Mouse (Mus musculus): ENCODE measurements at regions not wholly inside any gene's neighbourhood (a gene's known extent, or its start where the extent isn't known, plus 50 kb on each side); places are given as distances from the start of the nearest gene placed in this dataset.

DNA sequence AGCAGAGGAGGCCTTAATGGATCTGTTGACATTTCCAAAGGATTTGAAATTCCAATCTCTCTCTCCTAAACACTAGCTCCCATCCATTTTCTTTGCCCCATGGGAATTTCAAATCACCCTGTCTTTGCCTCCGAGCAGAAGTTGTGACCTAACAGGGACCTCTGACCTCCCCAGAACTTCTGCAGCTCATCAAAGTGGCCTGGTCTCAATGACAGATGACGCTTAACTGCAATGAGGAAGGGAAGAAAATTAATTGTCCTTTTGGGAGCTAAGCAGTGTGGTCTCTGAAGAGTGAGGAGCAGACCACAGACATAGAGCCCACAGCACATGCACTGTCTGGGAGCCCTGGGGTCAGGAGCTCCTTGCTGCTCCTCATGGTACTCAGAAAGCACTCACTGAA, 155.3 kb downstream of the Tox3 start:
- DNase-seq (ENCODE audit: low read depth), result no peak

- DNase-seq (ENCODE audit: low read depth), result no peak
These were observed 165.3 kb downstream of the Tox3 start for GRCm38 (mm10) chr8:90182807-90183206.

- DNase-seq (ENCODE audit: low read depth), result no peak
These were observed 171.4 kb downstream of the Tox3 start for GRCm38 (mm10) chr8:90176771-90177170.

DNA sequence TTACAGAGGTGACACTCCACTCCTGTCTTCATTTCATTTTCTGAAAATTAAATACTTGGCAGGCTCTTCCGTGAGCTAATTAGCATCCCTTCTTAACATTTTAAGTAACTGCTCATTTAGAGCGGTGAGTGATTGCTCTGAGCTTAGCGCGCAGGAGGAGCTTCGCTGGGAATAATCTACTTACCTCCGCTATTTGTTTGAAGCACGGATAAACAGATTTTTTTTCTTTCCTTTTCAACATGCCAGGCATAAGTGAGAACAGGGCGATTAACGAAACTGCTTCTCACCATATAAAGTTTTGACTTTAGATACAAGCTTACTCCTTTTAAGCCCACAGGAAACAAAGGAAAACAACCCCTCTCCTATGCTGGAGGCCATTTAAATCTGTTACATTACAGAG, 171.8 kb downstream of the Tox3 start:
- DNase-seq (ENCODE audit: low read depth), result no peak

DNA sequence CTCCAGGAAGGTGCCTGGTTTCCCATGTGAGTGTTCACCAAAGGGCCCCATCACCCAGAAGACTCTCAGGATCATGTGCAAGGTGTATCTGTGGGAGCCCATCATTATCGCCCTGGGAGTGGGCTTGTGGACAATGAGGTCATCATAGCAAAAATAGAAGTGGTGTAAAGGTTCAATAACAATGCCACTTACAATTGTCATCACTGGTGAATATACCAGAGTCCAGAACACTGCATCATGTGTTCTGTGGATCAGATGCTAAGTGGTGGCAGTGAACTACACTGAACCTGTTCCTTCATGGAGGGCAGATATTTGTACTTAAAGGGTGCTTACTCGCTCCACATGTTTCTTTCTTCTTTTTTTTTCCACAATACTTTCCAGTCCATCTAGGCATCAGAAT, 181.5 kb downstream of the Tox3 start:
- DNase-seq (ENCODE audit: low read depth), result no peak

GRCm38 (mm10) chr8:90151477-90151876, 196.7 kb downstream of the Tox3 start:
- no peak for DNase-seq (ENCODE audit: low read depth)

- no peak for DNase-seq (ENCODE audit: low read depth)
These were observed 198.2 kb downstream of the Tox3 start for GRCm38 (mm10) chr8:90149903-90150302.

DNA sequence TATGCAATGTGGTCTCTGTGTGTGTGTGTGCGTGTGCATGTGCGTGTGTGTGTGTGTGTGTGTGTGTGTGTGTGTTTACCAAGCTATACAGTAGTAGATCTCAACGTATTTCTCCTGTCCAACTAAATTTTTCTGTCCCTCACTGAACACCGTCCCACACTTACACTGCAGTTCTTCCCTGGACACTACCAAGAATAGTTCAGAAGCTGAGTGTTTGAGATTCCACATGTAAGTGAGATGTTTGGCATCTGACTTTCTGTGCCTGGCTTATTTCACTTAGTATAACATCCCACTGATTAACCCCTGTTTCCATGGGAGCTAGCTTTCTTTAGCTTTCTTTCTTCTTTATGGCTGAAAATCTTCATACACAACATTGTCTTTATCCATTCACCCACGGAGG, 213.5 kb downstream of the Tox3 start:
- DNase-seq (ENCODE audit: low read depth), result no peak

DNA sequence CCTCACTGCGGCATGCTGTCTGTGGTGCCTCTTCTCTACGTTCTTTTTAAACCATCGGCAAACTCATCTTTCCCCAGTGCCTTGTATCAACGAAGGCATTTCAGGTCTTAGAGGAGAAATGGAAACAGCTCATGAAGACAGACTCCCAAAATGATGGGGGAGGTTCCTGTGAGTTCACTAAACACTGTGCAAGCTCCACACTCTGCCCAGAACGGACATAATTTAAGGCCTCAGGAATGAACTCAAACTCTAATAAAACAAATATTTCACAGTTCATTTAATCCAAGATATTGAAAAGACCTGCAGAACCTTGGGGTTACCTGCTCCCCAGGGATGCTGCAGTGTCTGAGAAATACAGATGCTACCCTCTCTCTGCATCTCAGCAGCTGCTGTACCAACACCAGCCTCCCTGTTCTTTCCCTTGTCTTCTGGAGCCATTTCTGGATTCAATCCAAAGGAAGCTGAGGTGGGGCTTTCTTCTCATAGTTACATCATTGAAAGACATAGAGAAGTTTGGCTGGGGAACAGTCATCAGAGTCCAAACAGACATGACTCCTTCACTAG, 217.4 kb downstream of the Tox3 start:
- DNase-seq (ENCODE audit: low read depth), result no peak

- DNase-seq (ENCODE audit: low read depth), result no peak
These were observed 222.7 kb downstream of the Tox3 start for GRCm38 (mm10) chr8:90125426-90125825.

DNA sequence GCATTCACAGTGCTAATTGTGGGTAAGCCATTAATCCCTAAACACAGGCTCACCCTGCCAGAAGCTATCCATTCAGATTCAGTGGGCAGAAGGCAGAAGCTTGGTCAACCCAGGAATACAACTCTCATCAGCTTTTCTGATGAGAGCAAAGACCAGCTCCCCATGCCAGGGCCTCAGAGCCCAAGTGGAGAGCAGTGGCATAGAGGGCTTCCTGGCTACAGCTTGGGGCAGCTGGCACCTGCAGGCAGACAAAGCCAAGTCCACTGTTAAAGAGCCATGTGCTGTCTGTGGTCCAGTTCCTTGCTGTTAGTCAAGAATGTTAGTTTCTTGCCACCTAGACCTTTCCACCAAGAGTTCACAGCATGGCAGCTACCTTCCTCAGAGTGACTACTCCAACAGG, 225.0 kb downstream of the Tox3 start:
- no peak for DNase-seq (ENCODE audit: low read depth)

DNA sequence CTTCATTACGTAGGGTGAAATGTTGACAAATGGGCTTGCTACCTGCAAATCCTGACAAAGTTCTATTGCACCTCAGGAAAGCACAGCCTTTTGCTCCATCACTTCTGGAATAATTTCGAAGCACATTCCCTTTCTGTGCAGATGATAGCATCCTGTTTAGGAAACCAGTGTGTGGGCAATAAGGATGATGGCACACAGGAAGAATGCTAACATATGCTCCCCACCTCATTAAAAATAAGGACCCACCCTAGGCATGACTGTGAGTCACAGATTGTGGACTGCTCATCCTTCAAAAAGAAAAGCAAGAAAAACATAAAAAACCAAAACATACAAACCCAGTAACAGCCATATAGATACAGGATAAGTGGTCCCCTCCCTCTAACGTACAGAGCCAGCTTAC, 226.2 kb downstream of the Tox3 start:
- no peak for DNase-seq (ENCODE audit: low read depth)

- DNase-seq (ENCODE audit: low read depth), result no peak
These were observed 227.1 kb downstream of the Tox3 start for GRCm38 (mm10) chr8:90121017-90121416.

DNA sequence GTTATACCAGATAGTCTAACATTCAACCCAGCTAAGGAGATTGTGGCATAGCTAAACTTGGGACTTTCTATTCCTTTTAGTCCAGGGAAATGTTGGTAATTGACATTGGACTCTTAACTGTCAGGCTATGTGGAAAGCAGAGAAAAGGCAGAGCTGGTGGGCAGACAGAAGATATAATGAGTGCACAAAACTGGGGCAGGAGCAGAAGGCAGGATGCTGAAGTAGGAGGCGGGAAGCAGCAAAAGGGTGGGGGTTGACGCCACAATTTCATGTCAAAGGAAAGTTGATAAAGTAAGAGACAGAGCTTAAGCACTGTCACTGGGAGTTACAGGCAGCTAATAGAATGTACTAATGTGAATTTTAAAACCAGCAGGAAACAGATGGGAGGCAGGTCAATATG, 232.7 kb downstream of the Tox3 start:
- no peak for DNase-seq (ENCODE audit: low read depth)

GRCm38 (mm10) chr8:90100509-90100908, 247.6 kb downstream of the Tox3 start:
- DNase-seq (ENCODE audit: low read depth), result no peak

GRCm38 (mm10) chr8:90082630-90083029, 265.5 kb downstream of the Tox3 start:
- DNase-seq (ENCODE audit: low read depth), result no peak

DNA sequence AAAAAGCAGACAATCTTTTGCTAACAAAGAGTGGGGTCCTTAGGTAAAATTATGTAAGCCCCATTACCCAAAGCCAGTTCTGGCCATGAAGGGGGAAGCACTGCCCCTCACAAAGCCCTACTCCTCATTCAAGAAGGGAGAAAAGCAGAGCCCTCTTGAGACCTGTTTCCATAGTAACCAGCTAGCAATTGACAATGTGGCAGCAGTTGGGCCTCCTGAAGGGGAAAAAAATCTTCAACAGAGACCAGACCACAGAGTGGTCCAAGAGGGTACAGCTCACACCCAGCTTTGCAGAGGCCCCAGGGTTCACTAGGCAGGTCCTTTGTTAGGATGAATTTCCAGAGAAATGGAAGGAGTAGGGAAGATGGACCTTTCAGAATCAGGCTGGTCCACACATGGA, 271.8 kb downstream of the Tox3 start:
- DNase-seq (ENCODE audit: low read depth), result no peak

DNA sequence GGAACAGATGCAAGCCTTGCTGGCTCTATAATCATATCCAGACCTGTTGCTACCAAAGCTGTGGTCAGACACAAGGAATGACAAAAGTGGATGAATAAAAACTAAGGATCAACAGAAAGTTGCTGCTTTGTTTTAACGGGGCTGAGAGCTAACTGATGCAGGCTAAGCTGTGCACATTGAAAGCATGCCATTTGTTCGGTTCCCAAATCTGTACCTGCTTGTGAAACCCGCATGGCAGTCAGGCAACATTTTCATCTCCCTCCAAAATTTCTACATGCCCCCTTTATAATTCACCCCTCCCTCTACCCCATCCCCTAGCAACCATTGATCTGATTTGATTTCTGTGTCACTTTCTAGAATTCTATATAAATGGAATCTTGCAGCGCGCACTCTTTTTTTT, 272.3 kb downstream of the Tox3 start:
- DNase-seq (ENCODE audit: low read depth), result no peak

- no peak for DNase-seq (ENCODE audit: low read depth)
These were observed 278.1 kb downstream of the Tox3 start for GRCm38 (mm10) chr8:90070006-90070405.

GRCm38 (mm10) chr8:90069411-90069993, 278.6 kb downstream of the Tox3 start:
- DNase-seq (ENCODE audit: low read depth), result no peak

GRCm38 (mm10) chr8:90068441-90068840, 279.7 kb downstream of the Tox3 start:
- DNase-seq (ENCODE audit: low read depth), result no peak

DNA sequence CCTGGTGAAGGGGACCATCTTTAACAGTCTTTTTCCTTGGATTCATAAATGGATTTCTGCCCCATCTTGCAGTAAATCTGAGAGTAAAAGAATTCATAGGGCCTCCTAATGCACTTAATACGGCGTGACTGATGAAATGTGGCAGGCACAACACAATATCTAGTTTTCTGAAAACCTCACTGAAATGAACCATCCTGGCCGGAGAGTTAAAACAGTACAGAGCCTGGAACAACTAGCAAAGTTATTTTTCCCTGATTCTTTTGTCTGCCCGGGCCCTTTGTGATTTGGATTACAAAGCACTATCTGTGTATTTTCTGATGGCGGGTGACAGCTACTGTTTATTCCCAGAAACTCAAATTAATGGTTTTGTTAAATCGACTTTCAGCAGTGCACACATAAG, 283.8 kb downstream of the Tox3 start:
- DNase-seq (ENCODE audit: low read depth), result no peak

- no peak for DNase-seq (ENCODE audit: low read depth)
These were observed 284.9 kb downstream of the Tox3 start for GRCm38 (mm10) chr8:90063291-90063690.

- no peak for DNase-seq (ENCODE audit: low read depth)
These were observed 289.4 kb downstream of the Tox3 start for GRCm38 (mm10) chr8:90058631-90059166.

Measured in naive thymus-derived CD4-positive, alpha-beta T cell, adult 2 months (primary cell).